ENCODE assay signal across 23 mouse cellular contexts in the genomic region with DNA sequence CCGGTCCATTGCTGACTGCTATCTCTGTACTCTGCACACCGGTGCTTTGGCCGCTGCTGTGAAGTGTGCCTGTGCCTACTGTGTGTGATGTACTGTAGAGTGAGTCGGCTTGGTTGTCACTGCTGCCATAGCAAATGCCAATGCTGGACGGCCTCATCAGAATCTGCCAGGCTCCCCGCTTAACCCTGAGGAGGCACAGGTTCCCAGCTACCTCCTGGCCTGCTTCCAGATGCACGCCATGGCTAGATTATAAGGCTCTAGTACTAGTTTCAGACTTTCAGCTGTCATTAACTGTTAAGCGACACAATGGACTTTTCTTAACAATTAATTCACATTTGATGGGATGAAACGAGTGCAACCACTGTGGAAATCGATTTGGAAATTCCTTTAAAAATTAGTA. TPM values are rescaled to one million over a fixed set of nuclear protein-coding genes. Genes with fewer than 3 reads are reported as not detected.
DNase-seq lines count a peak whose midpoint lies in the region; ATAC-seq and TF ChIP-seq lines count a peak whose summit lies in the region.
"Had no signal": no experiment of that assay in that cellular context is flagged by ENCODE, and none has a peak within 500 bp of the region (broad histone marks: within the 10 kb centered on the region; RNA-seq: fewer than 3 reads in every experiment).

No protein-coding gene starts in this region.

- 94% methylated on average over 10 of the region's 10 CpGs for WGBS in intestine, embryonic 14.5 days
- 86% methylated on average over 10 of the region's 10 CpGs for WGBS in intestine, embryonic 16.5 days
- WGBS in midbrain, embryonic 15.5 days, result 72% methylated on average over 10 of the region's 10 CpGs
- WGBS in midbrain, postnatal 0 days, result 63% methylated on average over 10 of the region's 10 CpGs

- H3K36me3 ChIP-seq in intestine, embryonic 14.5 days (ENCODE audit: control insufficient read depth, insufficient read depth, low read length), result peaks cover 26% of the 10 kb centered on the region
- peaks cover 5% of the 10 kb centered on the region; the same call in 1 of the 2 replicates for H3K36me3 ChIP-seq in intestine, embryonic 16.5 days (ENCODE audit: control insufficient read depth, insufficient read depth, low read length)
- no peaks in the 10 kb centered on the region for H3K36me3 ChIP-seq in midbrain, embryonic 15.5 days (replicated peaks)
- H3K36me3 ChIP-seq in midbrain, postnatal 0 days (ENCODE audit: insufficient read depth, low read length), result peaks cover 4% of the 10 kb centered on the region; the same call in 1 of the 2 replicates
- H3K36me3 ChIP-seq: heart, embryonic 15.5 days had no signal

- no peaks in the 10 kb centered on the region for H3K9me3 ChIP-seq in intestine, embryonic 14.5 days (ENCODE audit: control insufficient read depth, low read length)
- no peaks in the 10 kb centered on the region for H3K9me3 ChIP-seq in intestine, embryonic 16.5 days (ENCODE audit: control insufficient read depth, low read length)
- no peaks in the 10 kb centered on the region for H3K9me3 ChIP-seq in midbrain, embryonic 15.5 days
- H3K9me3 ChIP-seq in midbrain, postnatal 0 days (ENCODE audit: low read length), result no peaks in the 10 kb centered on the region
- H3K9me3 ChIP-seq: embryonic facial prominence, embryonic 10.5 days; heart, embryonic 15.5 days; limb, embryonic 15.5 days had no signal

- H3K9ac ChIP-seq in intestine, embryonic 14.5 days (ENCODE audit: low read length), result no peak overlapping the region
- H3K9ac ChIP-seq in intestine, embryonic 16.5 days (ENCODE audit: low read depth, low read length), result no peak overlapping the region
- H3K9ac ChIP-seq in midbrain, embryonic 15.5 days, result no peak overlapping the region
- H3K9ac ChIP-seq in midbrain, postnatal 0 days (replicated peaks; ENCODE audit: low read length, poor library complexity, severe bottlenecking), result no peak overlapping the region
- H3K9ac ChIP-seq: heart, embryonic 15.5 days; limb, embryonic 15.5 days; liver, embryonic 14.5 days; lung, embryonic 14.5 days had no signal

- DNase-seq in cerebellum, adult 9-10 months, result peak; percentile 35
- DNase-seq in frontal cortex, postnatal 14 days (ENCODE audit: low spot score in 2 of 2), result no peak
- DNase-seq in intestine, embryonic 14.5 days (ENCODE audit: low spot score), result peak; percentile 45
- no peak for DNase-seq in midbrain, postnatal 0 days (ENCODE audit: low spot score)
- DNase-seq: adrenal gland, adult 8-10 months; gastrocnemius, postnatal 25 days; heart, postnatal 36 days; kidney, adult 2 months; left cerebral cortex, postnatal 4 days; lung, embryonic 14.5 days; right cerebral cortex, postnatal 14 days; spleen, adult 18-20 months had no signal

- H3K27me3 ChIP-seq in intestine, embryonic 14.5 days (replicated peaks; ENCODE audit: control insufficient read depth, insufficient read depth, low read length), result no peaks in the 10 kb centered on the region
- no peaks in the 10 kb centered on the region for H3K27me3 ChIP-seq in intestine, embryonic 16.5 days (replicated peaks; ENCODE audit: control insufficient read depth, insufficient read depth, low read length)
- H3K27me3 ChIP-seq in midbrain, embryonic 15.5 days (replicated peaks), result no peaks in the 10 kb centered on the region
- no peaks in the 10 kb centered on the region for H3K27me3 ChIP-seq in midbrain, postnatal 0 days (ENCODE audit: insufficient read depth, low read length)
- H3K27me3 ChIP-seq: heart, embryonic 15.5 days; limb, embryonic 15.5 days had no signal

- no peak for ATAC-seq in cerebellum, adult (ENCODE audit: insufficient number of reproducible peaks, low FRiP score, low TSS enrichment)
- ATAC-seq in frontal cortex, adult (ENCODE audit: low TSS enrichment), result peak; percentile 56
- ATAC-seq in intestine, embryonic 14.5 days (replicated peaks; ENCODE audit: low FRiP score, low TSS enrichment, low read depth), result no peak
- ATAC-seq in intestine, embryonic 16.5 days, result no peak
- 0 out of 2 replicates have a peak, but pooled peaks have one; percentile 48 for ATAC-seq in midbrain, embryonic 15.5 days (replicated peaks)
- ATAC-seq in midbrain, postnatal 0 days (ENCODE audit: low FRiP score), result no peak
- ATAC-seq: activated CD4-positive, CD25-positive, alpha-beta regulatory T cell, adult 4 months had no signal

- H3K4me2 ChIP-seq in intestine, embryonic 14.5 days (ENCODE audit: low read length), result no peak overlapping the region
- no peak overlapping the region for H3K4me2 ChIP-seq in intestine, embryonic 16.5 days (ENCODE audit: low read depth, low read length)
- H3K4me2 ChIP-seq in midbrain, embryonic 15.5 days, result no peak overlapping the region
- H3K4me2 ChIP-seq in midbrain, postnatal 0 days (ENCODE audit: low read depth, low read length, poor library complexity, severe bottlenecking), result no peak overlapping the region
- H3K4me2 ChIP-seq: heart, embryonic 15.5 days; limb, embryonic 15.5 days; lung, embryonic 14.5 days had no signal

- H3K4me1 ChIP-seq in intestine, embryonic 14.5 days (replicated peaks; ENCODE audit: control insufficient read depth, insufficient read depth, low read length), result peaks cover 22% of the 10 kb centered on the region
- peaks cover 48% of the 10 kb centered on the region for H3K4me1 ChIP-seq in intestine, embryonic 16.5 days (ENCODE audit: control insufficient read depth, insufficient read depth, low read length)
- peaks cover 38% of the 10 kb centered on the region for H3K4me1 ChIP-seq in midbrain, embryonic 15.5 days
- no peaks in the 10 kb centered on the region for H3K4me1 ChIP-seq in midbrain, postnatal 0 days (ENCODE audit: insufficient read depth, low read length)

- no peak overlapping the region for H3K27ac ChIP-seq in intestine, embryonic 14.5 days (ENCODE audit: low read depth)
- H3K27ac ChIP-seq in intestine, embryonic 16.5 days (ENCODE audit: low read length), result no peak overlapping the region
- H3K27ac ChIP-seq in midbrain, embryonic 15.5 days, result peak overlapping the region; percentile 41; the same call in 1 of the 2 replicates
- H3K27ac ChIP-seq in midbrain, postnatal 0 days (ENCODE audit: low read depth, low read length), result no peak overlapping the region
- H3K27ac ChIP-seq: embryonic facial prominence, embryonic 10.5 days; kidney, postnatal 0 days; liver, embryonic 14.5 days had no signal

- TF ChIP-seq CTCF in midbrain, postnatal 0 days (IDR thresholded peaks at IDR 0.05), result no peak

- no peak overlapping the region for H3K4me3 ChIP-seq in intestine, embryonic 14.5 days (ENCODE audit: low read depth, low read length)
- H3K4me3 ChIP-seq in intestine, embryonic 16.5 days (ENCODE audit: low read length), result no peak overlapping the region
- no peak overlapping the region for H3K4me3 ChIP-seq in midbrain, embryonic 15.5 days
- H3K4me3 ChIP-seq in midbrain, postnatal 0 days (ENCODE audit: low read depth, low read length), result no peak overlapping the region
- H3K4me3 ChIP-seq: embryonic facial prominence, embryonic 10.5 days; heart, embryonic 15.5 days; limb, embryonic 15.5 days; myocyte had no signal

RNA-seq across cellular contexts. Expression of a gene that starts 21.8 kb away (rescaled TPM):
- polyA plus RNA-seq in intestine, embryonic 14.5 days (2014; fragmentation: Nextera tagmentation; extraction: Ambion mirVana), result 3.6 and 5.6 TPM in 2 replicates
- polyA plus RNA-seq in intestine, embryonic 16.5 days (2015; fragmentation: Nextera tagmentation; extraction: Ambion mirVana), result 1.9 and 2.0 TPM in 2 replicates
- 6.9 and 8.1 TPM in 2 replicates for polyA plus RNA-seq in midbrain, embryonic 15.5 days (2015; fragmentation: Nextera tagmentation; extraction: Ambion mirVana)
- 28.0 and 30.0 TPM in 2 replicates for total RNA-seq in midbrain, postnatal 0 days (2014; rRNA removed)
- 4.9 and 7.1 TPM in 2 replicates for polyA plus RNA-seq in midbrain, postnatal 0 days (2015; fragmentation: Nextera tagmentation; extraction: Ambion mirVana)

RNA-seq across cellular contexts. Expression of a gene that starts 40.6 kb away (rescaled TPM):
- 10.5 and 12.3 TPM in 2 replicates for polyA plus RNA-seq in intestine, embryonic 14.5 days (2014; fragmentation: Nextera tagmentation; extraction: Ambion mirVana)
- 17.3 and 21.6 TPM in 2 replicates for polyA plus RNA-seq in intestine, embryonic 16.5 days (2015; fragmentation: Nextera tagmentation; extraction: Ambion mirVana)
- polyA plus RNA-seq in midbrain, embryonic 15.5 days (2015; fragmentation: Nextera tagmentation; extraction: Ambion mirVana), result 13.7 and 14.2 TPM in 2 replicates
- total RNA-seq in midbrain, postnatal 0 days (2014; rRNA removed), result 11.5 and 15.3 TPM in 2 replicates
- 6.6 and 7.1 TPM in 2 replicates for polyA plus RNA-seq in midbrain, postnatal 0 days (2015; fragmentation: Nextera tagmentation; extraction: Ambion mirVana)

Comparison
In these comparisons a context has a peak if more than half of its experiments do, and no peak if none do; other contexts are left out.
1. ATAC-seq: peak in frontal cortex, adult (single experiment) and midbrain, embryonic 15.5 days (single experiment); none in cerebellum, adult (single experiment), intestine, embryonic 14.5 days (single experiment), intestine, embryonic 16.5 days (single experiment) and midbrain, postnatal 0 days (single experiment).
2. DNase-seq: peak in cerebellum, adult 9-10 months (single experiment) and intestine, embryonic 14.5 days (single experiment); none in frontal cortex, postnatal 14 days (0 of 2) and midbrain, postnatal 0 days (single experiment).